Mouse (Mus musculus) skeletal muscle tissue, adult 2 months (tissue): ENCODE measurements around the gene Rusc1.
"Not testable (repeated sequence)": the region's sequence is repeated elsewhere in the genome, so short reads cannot be mapped to it uniquely, and the experiment has no call there.

ENCODE experiments used
- DNase-seq: peaks from one replicate; pipeline ENCODE4 v3.0.0-alpha.2; 2012; ENCODE audit warnings: low read depth, low spot score

Rusc1 gene

GRCm38 (mm10) chr3:89092509-89093090 lies 511 bp downstream of the Rusc1 start:
- no peak for DNase-seq

- no peak for DNase-seq
Observed at GRCm38 (mm10) chr3:89091811-89092508, 1.2 kb downstream of the Rusc1 start.

GRCm38 (mm10) chr3:89090694-89091655 lies 2.1 kb downstream of the Rusc1 start:
- DNase-seq, result peak; percentile 78

GRCm38 (mm10) chr3:89089882-89090591 lies 3.1 kb downstream of the Rusc1 start:
- peak; percentile 92 for DNase-seq

- no peak for DNase-seq
Observed at GRCm38 (mm10) chr3:89088974-89089373, 4.1 kb downstream of the Rusc1 start.

GRCm38 (mm10) chr3:89087338-89088110 lies 5.6 kb downstream of the Rusc1 start:
- peak; percentile 29 for DNase-seq

- no peak for DNase-seq
Observed at GRCm38 (mm10) chr3:89084654-89085190, 8.4 kb downstream of the Rusc1 start.

- DNase-seq, result no peak
Observed at GRCm38 (mm10) chr3:89084133-89084532, 9.0 kb downstream of the Rusc1 start.

- DNase-seq, result not testable (repeated sequence)
Observed at GRCm38 (mm10) chr3:89082287-89082686, 10.8 kb downstream of the Rusc1 start.

- DNase-seq, result no peak
Observed at GRCm38 (mm10) chr3:89077383-89077782, 15.7 kb downstream of the Rusc1 start.

GRCm38 (mm10) chr3:89067265-89067664 lies 25.8 kb downstream of the Rusc1 start:
- DNase-seq, result no peak

GRCm38 (mm10) chr3:89061696-89062095 lies 31.4 kb downstream of the Rusc1 start:
- no peak for DNase-seq

GRCm38 (mm10) chr3:89058783-89059182 lies 34.3 kb downstream of the Rusc1 start:
- no peak for DNase-seq

GRCm38 (mm10) chr3:89058361-89058760 lies 34.8 kb downstream of the Rusc1 start:
- DNase-seq, result no peak

GRCm38 (mm10) chr3:89043359-89043758 lies 49.8 kb downstream of the Rusc1 start:
- DNase-seq, result no peak
